Mouse (Mus musculus) gastrocnemius, postnatal 4 days (tissue): ENCODE data around the gene Ghrh. TPM values are rescaled to one million over a fixed set of nuclear protein-coding genes. Genes with fewer than 3 reads are reported as not detected.
A peak's percentile ranks its signal among the peaks of the same experiment; 100 is the strongest.

ENCODE experiments used
- DNase-seq, 2 experiments: peaks; one replicate each; pipeline ENCODE4 v3.0.0; 2021 to 2022; ENCODE audit warnings: low spot score in 2 of 2, mixed read lengths in 2 of 2
- total RNA-seq, 2 experiments: library from RNA; stranded (reverse); gene quantifications; 2 replicates each; pipeline ENCODE4 v1.2.3; 2021

Gene Ghrh
- total RNA-seq, 2 experiments from 2014 or later = not detected

- no peak for DNase-seq
These were observed 37.7 kb downstream of the Ghrh start for GRCm38 (mm10) chr2:157309611-157310010.

DNA sequence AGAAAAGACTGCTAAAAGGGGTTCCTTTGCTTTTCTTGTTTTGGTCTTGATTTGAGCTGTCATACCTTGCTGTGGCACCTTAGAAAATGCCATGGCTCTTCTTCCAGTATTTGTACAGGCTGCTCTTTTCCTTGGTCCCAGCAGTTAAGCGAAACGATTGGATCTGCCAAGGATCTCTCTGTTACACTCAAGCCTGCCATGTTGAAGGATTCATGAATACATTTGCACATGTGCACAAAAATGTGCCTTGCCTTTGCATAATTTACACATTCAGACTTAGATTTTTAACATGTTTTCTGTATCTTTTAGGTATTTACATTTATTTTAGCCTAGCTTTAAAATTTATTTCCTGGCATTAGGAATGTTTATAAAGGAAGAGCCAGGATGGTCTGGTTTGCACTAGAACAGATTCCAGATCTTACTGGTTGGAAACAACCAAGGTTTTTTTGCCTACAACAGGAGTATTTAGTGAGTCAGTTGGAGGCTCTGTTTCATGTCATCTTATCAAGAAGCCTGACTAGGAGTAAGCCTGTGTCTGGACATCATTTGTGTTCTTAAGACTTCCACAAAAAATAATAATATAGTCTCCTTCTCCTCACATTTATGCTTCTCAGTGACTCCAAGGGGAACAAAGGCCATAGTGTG, 38.9 kb downstream of the Ghrh start:
- no peak for DNase-seq

- no peak for DNase-seq
These were observed 39.5 kb downstream of the Ghrh start for GRCm38 (mm10) chr2:157307715-157308265.

GRCm38 (mm10) chr2:157306091-157307032, 40.9 kb downstream of the Ghrh start:
- no peak for DNase-seq

DNA sequence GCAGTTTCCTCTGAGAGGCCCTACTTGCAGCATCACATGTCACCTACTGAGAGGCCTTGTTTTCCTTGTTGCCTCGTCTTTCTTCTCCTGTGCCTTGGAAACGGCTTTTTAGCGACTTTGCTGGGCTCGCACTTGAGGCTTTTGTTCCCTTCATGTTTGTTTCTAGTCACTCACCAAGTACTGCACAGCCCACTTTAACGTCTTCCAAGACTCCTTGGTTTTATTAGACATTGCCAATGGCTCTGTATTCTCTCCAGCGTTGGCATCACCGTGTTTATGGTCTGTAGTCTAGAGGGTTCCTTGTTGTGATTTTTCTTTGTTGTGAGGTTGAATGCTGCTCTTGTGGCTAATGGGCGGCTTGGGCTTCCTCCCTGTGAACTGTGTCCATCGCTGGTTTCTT, 44.2 kb downstream of the Ghrh start:
- no peak for DNase-seq

GRCm38 (mm10) chr2:157300051-157300450, 47.3 kb downstream of the Ghrh start:
- DNase-seq = no peak

- no peak for DNase-seq
These were observed 51.1 kb downstream of the Ghrh start for GRCm38 (mm10) chr2:157296105-157296689.

DNA sequence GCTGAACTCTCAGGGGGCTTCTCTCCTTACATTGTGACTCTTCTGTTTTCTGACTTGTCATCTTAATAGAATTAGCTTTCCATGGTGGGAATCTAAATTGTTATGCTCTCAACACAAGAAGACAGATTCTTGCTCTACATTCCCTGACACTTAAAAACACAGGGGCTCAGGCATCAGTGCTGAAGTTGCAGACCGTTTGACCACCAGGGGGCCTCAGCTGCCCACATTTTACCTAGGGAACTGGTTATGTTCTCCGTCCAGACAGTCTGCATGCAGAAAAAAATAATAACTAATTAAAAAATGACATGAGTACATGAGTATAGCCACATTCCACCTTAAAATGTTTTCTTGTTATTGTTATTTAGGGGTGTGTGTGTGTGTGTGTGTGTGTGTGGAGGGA, 55.2 kb downstream of the Ghrh start:
- peak; percentile 64 to 81 for DNase-seq

DNA sequence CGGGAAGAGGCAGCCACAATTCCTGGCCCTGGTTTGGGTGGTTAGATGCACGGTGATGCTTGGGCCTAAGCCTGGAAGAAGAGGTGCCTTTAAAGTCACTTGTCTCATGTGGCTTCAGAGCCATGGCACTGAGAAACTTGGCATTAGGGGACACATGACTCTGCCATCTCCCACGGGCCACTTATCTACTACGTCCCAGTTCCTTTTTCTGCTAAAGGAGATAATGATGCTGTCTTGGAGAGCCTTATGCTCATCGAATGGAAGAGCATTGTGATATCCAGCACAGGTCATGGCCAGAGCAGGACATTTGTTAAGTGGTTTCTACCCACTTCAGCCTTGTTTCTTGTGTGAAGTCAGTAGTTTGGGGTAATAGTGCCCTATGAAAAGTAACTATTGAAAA, 58.3 kb downstream of the Ghrh start:
- DNase-seq = no peak

DNA sequence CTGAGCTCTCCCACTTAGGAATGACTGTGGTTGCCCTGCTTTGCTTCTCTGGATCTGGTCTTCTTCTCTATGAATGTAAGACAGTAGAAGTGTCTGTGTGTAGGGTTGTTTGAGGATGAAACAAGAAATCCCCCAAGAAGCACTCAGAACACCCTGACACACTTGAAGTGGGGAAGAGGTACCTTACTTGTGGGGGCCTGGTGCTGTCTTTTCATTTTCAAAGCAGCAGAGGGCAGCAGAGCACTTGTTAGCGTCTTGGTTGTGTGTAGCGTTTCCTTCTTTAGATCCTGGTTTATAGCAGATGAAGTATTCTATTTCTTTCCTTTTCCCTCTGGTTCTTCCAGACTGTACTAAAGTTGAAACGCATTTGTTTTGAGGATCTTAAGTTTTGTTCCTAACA, 59.8 kb downstream of the Ghrh start:
- DNase-seq = no peak

- no peak for DNase-seq
These were observed 64.0 kb downstream of the Ghrh start for GRCm38 (mm10) chr2:157283321-157283720.

Other genes starting within 250 kb of the Ghrh start
- gene Samhd1, start 212.2 kb downstream of the Ghrh start, total RNA-seq = 10 to 100 TPM; 23.4 to 23.6 TPM
- 10 to 100 TPM; 11.8 to 13.3 TPM for gene Rbl1, start 143.0 kb downstream of the Ghrh start, total RNA-seq
- gene Rpn2, start 68.5 kb downstream of the Ghrh start, total RNA-seq = 100 to 1,000 TPM; 142 to 155 TPM
- under 1 TPM; 0.16 to 0.29 TPM for gene Mroh8, start 68.0 kb downstream of the Ghrh start, total RNA-seq
- 10 to 100 TPM; 32.4 to 32.9 TPM for gene Manbal, start 20.1 kb upstream of the Ghrh start, total RNA-seq
- gene Src, start 70.9 kb upstream of the Ghrh start, total RNA-seq = 10 to 100 TPM; 13.3 to 13.6 TPM
- gene Nnat, start 212.6 kb upstream of the Ghrh start, total RNA-seq = 10 to 100 TPM; 20.2 to 41.1 TPM
- 10 to 100 TPM; 41.0 to 43.3 TPM for gene Blcap, start 223.8 kb upstream of the Ghrh start, total RNA-seq